Mouse (Mus musculus) limb, embryonic 15.5 days (tissue): ENCODE results near the gene Mettl5. TPM values are rescaled to one million over a fixed set of nuclear protein-coding genes. Genes with fewer than 3 reads are reported as not detected.
A peak's percentile ranks its signal among the peaks of the same experiment; 100 is the strongest.

ENCODE experiments used
- ATAC-seq: fragments of 200-750 bp; cut with Nextera tagmentation; 2 replicates; pipeline ENCODE4 v1.8.0; 2017; ENCODE audit warnings: low read depth, moderate TSS enrichment; ENCODE audit not compliant: insufficient number of reproducible peaks, low FRiP score, low TSS enrichment
- H3K27ac ChIP-seq: fragments of 300-500 bp; sonication (generic); 2 replicates; pipeline ENCODE4 v1.5.1; 2015; ENCODE audit warnings: moderate library complexity, mild to moderate bottlenecking, inconsistent platforms
- H3K27me3 ChIP-seq: fragments of 300-500 bp; sonication (generic); 2 replicates; pipeline ENCODE4 v1.6.1; 2015; ENCODE audit warnings: inconsistent platforms
- H3K36me3 ChIP-seq: fragments of 300-500 bp; sonication (generic); 2 replicates; pipeline ENCODE4 v1.6.1; 2015; ENCODE audit warnings: inconsistent platforms
- H3K4me1 ChIP-seq: fragments of 300-500 bp; sonication (generic); 2 replicates; pipeline ENCODE4 v1.6.1; 2015; ENCODE audit warnings: inconsistent platforms
- H3K4me2 ChIP-seq: fragments of 300-500 bp; sonication (generic); 2 replicates; pipeline ENCODE4 v1.6.1; 2015; ENCODE audit warnings: mild to moderate bottlenecking, inconsistent platforms
- H3K4me3 ChIP-seq: fragments of 300-500 bp; sonication (generic); 2 replicates; pipeline ENCODE4 v1.5.1; 2015; ENCODE audit warnings: mild to moderate bottlenecking, inconsistent platforms
- H3K9ac ChIP-seq: fragments of 300-500 bp; sonication (generic); 2 replicates; pipeline ENCODE4 v1.6.1; 2015; ENCODE audit warnings: inconsistent platforms
- H3K9me3 ChIP-seq: fragments of 300-500 bp; sonication (generic); 2 replicates; pipeline ENCODE4 v1.6.1; 2016; ENCODE audit warnings: inconsistent platforms
- WGBS: fragments of 180-500 bp; shearing (Covaris S2); methylation state at CpG from one replicate; pipeline ENCODE4 v1.1.7; 2015; 5-methylcytosine and 5-hydroxymethylcytosine counted together
- polyA plus RNA-seq: library from polyadenylated mRNA; unstranded; fragments of >200 nt; fragmentation: Nextera tagmentation; extraction: Ambion mirVana; gene quantifications from 2 replicates; pipeline ENCODE4 v1.2.1, GENCODE M21; 2015

Gene Mettl5
- polyA plus RNA-seq, 1 experiment from 2014 or later = 31.8 TPM

- Histone ChIP-seq H3K4me3 (no peak overlapping the region), H3K4me2 (no peak overlapping the region), H3K27me3 (no peaks in the 10 kb centered on the region), H3K27ac (peak overlapping the region; percentile 33; the same call in 1 of the 2 replicates), H3K9me3 (no peaks in the 10 kb centered on the region), H3K9ac (no peak overlapping the region), H3K36me3 (no peaks in the 10 kb centered on the region), H3K4me1 (no peaks in the 10 kb centered on the region)
- WGBS = 65% methylated on average over 6 of the region's 6 CpGs
- ATAC-seq = no peak
Measured at GRCm38 (mm10) chr2:69849215-69849614, 36.2 kb downstream of the Mettl5 start.

GRCm38 (mm10) chr2:69840261-69840660, 45.2 kb downstream of the Mettl5 start:
- H3K9ac ChIP-seq = no peak overlapping the region
- H3K9me3 ChIP-seq = no peaks in the 10 kb centered on the region
- 23% methylated on average over 6 of the region's 6 CpGs for WGBS
- no peaks in the 10 kb centered on the region for H3K27me3 ChIP-seq
- ATAC-seq = no peak
- H3K4me1 ChIP-seq = no peaks in the 10 kb centered on the region
- no peak overlapping the region for H3K4me3 ChIP-seq
- no peak overlapping the region for H3K4me2 ChIP-seq
- H3K36me3 ChIP-seq = peaks cover 6% of the 10 kb centered on the region
- H3K27ac ChIP-seq = no peak overlapping the region

GRCm38 (mm10) chr2:69838707-69839106, 46.7 kb downstream of the Mettl5 start:
- ATAC-seq = no peak
- Histone ChIP-seq H3K9me3 (no peaks in the 10 kb centered on the region), H3K4me3 (no peak overlapping the region), H3K27ac (no peak overlapping the region), H3K9ac (no peak overlapping the region), H3K4me1 (no peaks in the 10 kb centered on the region), H3K36me3 (peaks cover 18% of the 10 kb centered on the region), H3K4me2 (no peak overlapping the region), H3K27me3 (no peaks in the 10 kb centered on the region)

- no peak overlapping the region for H3K9ac ChIP-seq
- no peaks in the 10 kb centered on the region for H3K9me3 ChIP-seq
- peaks cover 25% of the 10 kb centered on the region for H3K36me3 ChIP-seq
- 47% methylated on average over 3 of the region's 3 CpGs for WGBS
- H3K4me1 ChIP-seq = no peaks in the 10 kb centered on the region
- H3K4me3 ChIP-seq = no peak overlapping the region
- H3K27me3 ChIP-seq = no peaks in the 10 kb centered on the region
- no peak for ATAC-seq
- H3K27ac ChIP-seq = no peak overlapping the region
- no peak overlapping the region for H3K4me2 ChIP-seq
Measured at GRCm38 (mm10) chr2:69837996-69838395, 47.4 kb downstream of the Mettl5 start.

DNA sequence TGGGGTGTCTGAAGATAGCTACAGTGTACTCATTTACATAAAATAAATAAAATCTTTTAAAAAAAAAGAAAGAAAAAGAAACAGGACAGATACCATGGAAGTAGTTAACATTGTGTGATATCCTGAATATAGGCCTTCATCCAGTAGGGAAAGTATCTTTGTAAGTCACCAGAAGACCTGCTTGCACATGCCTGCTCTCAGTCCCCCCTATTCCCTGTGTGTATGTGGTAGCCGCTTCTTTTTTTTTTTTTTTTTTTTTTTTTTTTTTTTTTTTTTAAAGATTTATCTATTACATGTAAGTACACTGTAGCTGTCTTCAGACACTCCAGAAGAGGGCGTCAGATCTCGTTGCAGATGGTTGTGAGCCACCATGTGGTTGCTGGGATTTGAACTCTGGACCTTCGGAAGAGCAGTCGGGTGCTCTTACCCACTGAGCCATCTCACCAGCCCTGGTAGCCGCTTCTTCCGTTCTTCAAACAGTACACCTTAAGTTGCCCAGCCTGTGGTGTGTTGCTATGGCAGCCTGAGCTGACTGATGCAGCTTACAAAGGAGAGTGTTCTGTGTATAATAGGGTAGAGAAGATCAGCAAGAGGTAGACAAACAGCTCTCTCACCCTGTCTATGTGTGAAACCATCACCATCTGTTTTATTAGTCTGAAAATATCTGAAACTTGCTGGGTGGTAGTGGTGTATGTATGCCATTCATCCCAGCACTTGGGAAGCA, 48.0 kb downstream of the Mettl5 start:
- no peak overlapping the region for H3K4me2 ChIP-seq
- ATAC-seq = no peak
- H3K4me1 ChIP-seq = no peaks in the 10 kb centered on the region
- no peaks in the 10 kb centered on the region for H3K9me3 ChIP-seq
- H3K27me3 ChIP-seq = no peaks in the 10 kb centered on the region
- H3K9ac ChIP-seq = no peak overlapping the region
- peaks cover 30% of the 10 kb centered on the region for H3K36me3 ChIP-seq
- H3K27ac ChIP-seq = no peak overlapping the region
- no peak overlapping the region for H3K4me3 ChIP-seq
- WGBS = 78% methylated on average over 6 of the region's 7 CpGs

DNA sequence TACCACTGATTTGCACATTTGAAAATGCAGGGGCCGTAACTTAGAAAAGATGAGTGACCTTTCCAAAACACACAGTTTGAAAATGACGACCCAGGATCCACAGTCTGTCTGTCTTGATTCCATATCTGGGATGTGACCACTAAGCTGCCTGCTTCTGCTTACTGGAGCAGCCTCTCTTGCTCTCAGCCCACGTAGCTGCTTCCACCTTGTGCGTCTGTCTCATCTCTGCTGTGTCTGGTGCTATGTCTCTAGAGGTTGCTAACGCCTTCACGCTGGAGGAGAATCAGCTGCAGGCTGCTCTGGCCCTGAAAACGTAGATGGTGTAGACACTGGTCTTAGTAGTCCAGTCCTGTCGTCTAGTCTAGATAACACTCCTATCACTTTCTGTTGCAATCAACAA, 55.3 kb downstream of the Mettl5 start:
- H3K27me3 ChIP-seq = no peaks in the 10 kb centered on the region
- H3K4me1 ChIP-seq = no peaks in the 10 kb centered on the region
- H3K36me3 ChIP-seq = peaks cover 63% of the 10 kb centered on the region
- no peak overlapping the region for H3K27ac ChIP-seq
- ATAC-seq = no peak
- H3K9ac ChIP-seq = no peak overlapping the region
- WGBS = 91% methylated on average over 8 of the region's 8 CpGs
- no peak overlapping the region for H3K4me2 ChIP-seq
- no peaks in the 10 kb centered on the region for H3K9me3 ChIP-seq
- no peak overlapping the region for H3K4me3 ChIP-seq

GRCm38 (mm10) chr2:69829680-69830079, 55.7 kb downstream of the Mettl5 start:
- Histone ChIP-seq H3K9ac (no peak overlapping the region), H3K4me2 (no peak overlapping the region), H3K9me3 (no peaks in the 10 kb centered on the region), H3K27ac (no peak overlapping the region), H3K4me1 (no peaks in the 10 kb centered on the region), H3K27me3 (no peaks in the 10 kb centered on the region), H3K4me3 (no peak overlapping the region), H3K36me3 (peaks cover 60% of the 10 kb centered on the region)
- no peak for ATAC-seq
- WGBS = 97% methylated on average over 2 of the region's 2 CpGs

DNA sequence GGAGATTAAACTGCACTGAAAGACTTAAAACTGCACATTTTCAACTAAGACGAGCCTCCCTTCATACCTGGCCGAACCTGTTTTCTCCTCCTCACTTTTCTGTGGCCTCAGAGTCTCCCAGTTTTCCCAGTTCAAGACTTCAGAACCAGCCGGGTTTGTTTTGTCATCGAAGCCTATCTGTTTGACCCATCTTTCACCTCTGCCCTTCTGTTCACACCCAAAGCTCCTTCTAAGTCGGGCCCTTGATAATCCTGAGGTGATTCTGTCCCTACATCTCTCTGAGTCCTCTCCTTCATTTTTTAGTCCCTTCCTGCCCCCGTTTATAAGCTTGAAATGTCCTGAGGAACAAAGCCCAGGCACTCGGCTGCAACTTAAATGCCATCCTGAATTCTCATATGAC, 57.4 kb downstream of the Mettl5 start:
- no peak overlapping the region for H3K9ac ChIP-seq
- H3K4me1 ChIP-seq = 0 out of 2 replicates have a peak, but pooled peaks cover 3% of the 10 kb centered on the region
- no peak for ATAC-seq
- H3K4me2 ChIP-seq = no peak overlapping the region
- peaks cover 44% of the 10 kb centered on the region for H3K36me3 ChIP-seq
- 34% methylated on average over 7 of the region's 7 CpGs for WGBS
- no peaks in the 10 kb centered on the region for H3K27me3 ChIP-seq
- no peaks in the 10 kb centered on the region for H3K9me3 ChIP-seq
- H3K4me3 ChIP-seq = no peak overlapping the region
- H3K27ac ChIP-seq = no peak overlapping the region

DNA sequence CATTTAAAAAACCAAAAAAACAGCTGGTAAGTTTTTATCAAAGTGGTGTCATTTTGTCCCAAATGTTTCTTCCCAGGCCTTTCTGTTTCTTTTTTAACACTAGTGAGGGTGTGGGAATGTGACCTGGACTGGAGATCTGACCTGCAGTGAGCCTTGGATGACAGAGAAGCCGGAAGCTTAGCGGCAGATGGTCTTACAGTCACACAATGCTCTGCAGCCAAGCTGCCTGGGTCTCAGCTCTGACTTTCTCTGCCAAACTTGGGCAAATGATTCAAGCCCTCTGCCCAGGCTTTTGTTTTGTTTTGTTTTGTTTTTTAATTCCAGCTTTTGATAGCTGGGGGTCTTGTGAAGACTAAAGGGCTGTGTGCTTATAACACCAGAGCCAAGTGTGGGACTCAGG, 59.0 kb downstream of the Mettl5 start:
- no peak for ATAC-seq
- Histone ChIP-seq H3K4me3 (no peak overlapping the region), H3K9me3 (no peaks in the 10 kb centered on the region), H3K4me1 (peaks cover 7% of the 10 kb centered on the region), H3K27me3 (no peaks in the 10 kb centered on the region), H3K9ac (no peak overlapping the region), H3K36me3 (peaks cover 37% of the 10 kb centered on the region), H3K27ac (no peak overlapping the region), H3K4me2 (no peak overlapping the region)
- WGBS = 83% methylated on average over 2 of the region's 2 CpGs

- no peak overlapping the region for H3K27ac ChIP-seq
- WGBS = 87% methylated on average over 10 of the region's 10 CpGs
- H3K4me2 ChIP-seq = no peak overlapping the region
- peaks cover 7% of the 10 kb centered on the region for H3K4me1 ChIP-seq
- H3K9ac ChIP-seq = no peak overlapping the region
- ATAC-seq = no peak
- H3K4me3 ChIP-seq = no peak overlapping the region
- no peaks in the 10 kb centered on the region for H3K9me3 ChIP-seq
- no peaks in the 10 kb centered on the region for H3K27me3 ChIP-seq
- H3K36me3 ChIP-seq = peaks cover 32% of the 10 kb centered on the region
Measured at GRCm38 (mm10) chr2:69825898-69826297, 59.5 kb downstream of the Mettl5 start.

DNA sequence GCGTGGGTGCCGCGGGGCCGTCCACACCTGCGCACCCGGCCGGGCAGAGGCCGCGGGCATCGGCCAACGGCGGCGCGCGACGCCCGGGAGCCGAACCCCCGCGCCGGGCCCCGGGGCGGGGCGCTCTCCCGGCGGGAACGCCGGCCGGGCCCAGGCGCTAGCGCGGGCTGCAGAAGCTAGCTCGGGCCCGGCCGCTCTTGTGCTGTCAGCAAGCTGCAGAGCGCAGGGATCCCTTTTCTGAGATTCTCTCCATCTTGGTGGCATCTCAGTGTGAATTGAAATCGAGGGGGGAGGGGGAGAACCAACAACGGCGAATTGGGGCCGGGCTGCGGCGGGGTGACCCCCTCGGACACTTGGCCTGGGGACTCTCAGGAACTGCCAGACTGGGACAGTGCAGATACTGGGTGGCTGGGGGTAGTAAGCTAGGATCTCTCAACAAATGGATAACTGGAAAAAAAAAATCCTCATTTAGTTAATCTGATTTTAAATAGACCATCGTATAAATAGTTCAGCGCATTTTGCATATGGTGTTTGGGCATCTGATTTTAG, 62.2 kb downstream of the Mettl5 start:
- peak overlapping the region; percentile 86 for H3K9ac ChIP-seq
- H3K27me3 ChIP-seq = no peaks in the 10 kb centered on the region
- WGBS = 2% methylated on average over 44 of the region's 45 CpGs
- peak overlapping the region; percentile 85 for H3K4me3 ChIP-seq
- peak overlapping the region; percentile 70 for H3K4me2 ChIP-seq
- peak overlapping the region; percentile 94 for H3K27ac ChIP-seq
- H3K4me1 ChIP-seq = peaks cover 7% of the 10 kb centered on the region
- no peaks in the 10 kb centered on the region for H3K9me3 ChIP-seq
- ATAC-seq = peak; percentile 67
- peaks cover 8% of the 10 kb centered on the region; the same call in 1 of the 2 replicates for H3K36me3 ChIP-seq

DNA sequence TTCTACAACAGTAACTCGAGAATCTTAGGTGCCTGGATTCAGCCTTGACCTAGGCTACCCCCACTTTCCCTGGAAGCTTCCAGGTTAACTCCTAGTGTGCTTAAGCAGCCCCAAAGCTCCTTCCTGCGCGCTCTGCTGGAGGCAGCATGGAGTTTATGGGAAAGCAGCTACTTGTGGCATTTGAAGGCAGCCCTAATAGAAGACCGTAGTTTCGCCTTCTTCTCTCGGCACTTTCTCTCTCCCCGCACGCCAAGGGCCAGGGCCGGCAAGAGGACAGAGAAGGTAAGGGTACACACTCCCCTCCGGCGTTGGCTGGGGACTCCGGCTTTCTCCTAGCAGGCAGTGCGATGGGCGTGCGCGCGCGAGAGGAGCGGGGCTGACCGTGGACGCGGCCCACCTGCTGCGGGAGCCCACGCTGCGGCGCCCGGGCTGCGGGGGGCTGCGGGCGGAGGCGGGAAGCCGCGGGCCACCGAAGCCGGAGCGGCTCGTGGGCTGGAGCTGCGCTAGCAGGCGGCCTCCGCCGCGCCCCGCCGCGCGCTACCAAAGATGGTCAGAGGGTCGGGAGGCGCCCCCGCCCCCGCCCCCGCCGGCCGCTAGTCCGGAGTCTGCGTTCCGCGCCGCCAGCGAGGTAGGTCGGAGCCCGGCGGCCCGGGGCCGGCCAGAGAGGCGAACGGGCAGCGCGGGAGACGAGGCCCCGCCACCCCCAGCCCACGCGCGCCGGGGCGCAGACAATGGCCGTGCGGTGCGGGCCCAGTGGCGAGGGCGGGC, 62.9 kb downstream of the Mettl5 start:
- peak overlapping the region; percentile 85 for H3K4me3 ChIP-seq
- no peaks in the 10 kb centered on the region for H3K9me3 ChIP-seq
- H3K9ac ChIP-seq = peak overlapping the region; percentile 86
- peak overlapping the region; percentile 94 for H3K27ac ChIP-seq
- ATAC-seq = peak; percentile 79
- no peaks in the 10 kb centered on the region for H3K27me3 ChIP-seq
- peaks cover 7% of the 10 kb centered on the region for H3K4me1 ChIP-seq
- under 1% methylated on average over 74 of the region's 80 CpGs for WGBS
- peak overlapping the region; percentile 70 for H3K4me2 ChIP-seq
- H3K36me3 ChIP-seq = peaks cover 7% of the 10 kb centered on the region; the same call in 1 of the 2 replicates
